Mouse (Mus musculus) MEL-GATA-1-ER (cell line): ENCODE measurements around the gene Vmp1.
A peak's percentile ranks its signal among the peaks of the same experiment; 100 is the strongest.

Experiments
- DNase-seq: peaks from one replicate; pipeline ENCODE4 v3.0.0-alpha.2; 2012; ENCODE audit warnings: low read depth; ENCODE audit errors: extremely low read depth

The Vmp1 gene

DNA sequence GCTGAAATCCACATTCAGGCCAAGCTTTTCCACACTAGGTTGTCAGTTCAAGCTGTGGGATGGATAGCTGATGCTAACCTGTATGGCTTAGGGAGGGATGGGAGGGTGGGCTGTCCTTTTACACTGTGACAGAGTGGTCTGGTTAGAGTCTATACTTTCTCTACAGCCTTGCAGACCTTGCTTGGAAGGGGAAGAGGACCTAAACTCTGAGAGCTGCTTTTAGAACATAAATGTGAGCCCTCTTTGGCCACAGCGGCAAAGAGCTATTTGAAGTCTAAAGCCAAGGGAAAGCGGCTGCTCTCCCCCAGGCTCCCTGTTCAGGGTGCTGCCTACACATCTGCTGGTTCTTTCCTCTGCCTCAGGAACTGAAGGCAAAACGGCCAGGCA lies 98.0 kb downstream of the Vmp1 start:
- DNase-seq = no peak

DNA sequence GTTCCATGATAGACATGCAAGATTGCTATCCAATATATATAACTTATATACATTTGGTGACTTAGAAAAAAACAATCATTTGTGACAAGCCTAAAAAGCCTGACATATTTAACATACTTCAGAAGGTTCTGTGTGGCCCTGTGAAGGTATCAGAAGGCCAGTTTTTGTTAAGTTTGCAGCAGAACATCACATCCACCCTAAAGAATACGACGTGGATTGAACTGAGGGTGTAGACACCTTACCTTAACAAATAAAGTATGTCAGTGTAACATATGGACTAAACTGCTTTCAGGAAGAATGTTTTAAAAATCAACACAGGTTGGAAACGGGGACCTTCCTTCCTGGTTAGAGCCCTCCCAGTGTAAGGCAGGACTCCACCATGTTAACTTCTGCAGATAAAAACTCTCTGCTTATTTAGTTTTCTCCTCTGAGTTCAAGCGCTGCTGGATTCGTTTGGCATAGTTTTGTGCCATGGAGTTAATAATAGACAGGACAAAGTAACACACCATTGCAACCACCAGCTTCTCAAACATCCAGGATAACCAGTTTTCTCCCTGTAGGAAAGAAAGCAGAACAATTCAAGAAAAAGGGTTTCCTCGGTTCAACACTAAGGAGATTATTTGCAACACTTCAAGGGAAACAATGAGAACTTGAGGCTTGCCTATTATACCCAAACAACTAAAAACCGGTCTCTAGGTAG lies 98.6 kb downstream of the Vmp1 start:
- DNase-seq = no peak

DNA sequence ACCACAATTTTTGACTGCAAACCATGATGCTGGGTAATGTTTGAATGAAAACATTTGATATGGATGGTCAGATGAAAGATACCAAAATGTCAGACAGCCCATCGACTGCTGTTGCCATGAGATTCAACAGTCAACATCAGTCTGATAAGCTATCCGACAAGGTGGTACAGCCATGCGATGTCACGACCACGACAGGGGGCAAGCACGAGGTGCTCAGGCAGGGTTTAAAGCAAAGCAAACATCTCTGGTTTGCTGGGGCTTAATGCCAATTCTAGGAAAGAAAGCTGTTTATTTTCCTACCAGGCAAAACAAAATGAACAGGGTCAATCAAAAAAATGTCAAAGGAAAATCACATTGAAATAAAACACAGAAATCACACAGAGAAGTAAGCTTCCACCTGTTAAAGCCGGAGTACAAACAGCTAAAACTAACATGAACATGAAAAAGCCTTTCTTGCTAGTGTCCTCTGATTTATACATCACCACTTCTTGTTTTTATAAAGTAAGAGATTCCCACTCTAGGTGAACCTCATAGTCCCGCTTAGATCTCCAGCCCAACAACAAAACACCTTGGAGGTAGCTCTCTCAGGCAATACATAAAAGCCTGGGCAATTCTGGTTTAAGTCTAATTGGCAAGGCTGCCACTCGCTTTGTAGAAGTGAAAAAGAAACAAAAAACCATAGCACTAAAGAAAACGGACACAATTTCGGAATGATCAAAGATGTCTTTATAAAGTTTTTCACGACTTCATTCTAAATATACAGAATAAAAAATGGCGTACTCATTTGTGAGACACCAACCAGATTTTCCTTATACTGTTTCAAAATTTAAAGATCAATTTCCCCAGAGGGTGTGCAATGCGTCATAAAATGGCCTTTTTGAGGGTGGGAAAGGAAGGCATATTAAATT lies 99.4 kb downstream of the Vmp1 start:
- no peak for DNase-seq

DNA sequence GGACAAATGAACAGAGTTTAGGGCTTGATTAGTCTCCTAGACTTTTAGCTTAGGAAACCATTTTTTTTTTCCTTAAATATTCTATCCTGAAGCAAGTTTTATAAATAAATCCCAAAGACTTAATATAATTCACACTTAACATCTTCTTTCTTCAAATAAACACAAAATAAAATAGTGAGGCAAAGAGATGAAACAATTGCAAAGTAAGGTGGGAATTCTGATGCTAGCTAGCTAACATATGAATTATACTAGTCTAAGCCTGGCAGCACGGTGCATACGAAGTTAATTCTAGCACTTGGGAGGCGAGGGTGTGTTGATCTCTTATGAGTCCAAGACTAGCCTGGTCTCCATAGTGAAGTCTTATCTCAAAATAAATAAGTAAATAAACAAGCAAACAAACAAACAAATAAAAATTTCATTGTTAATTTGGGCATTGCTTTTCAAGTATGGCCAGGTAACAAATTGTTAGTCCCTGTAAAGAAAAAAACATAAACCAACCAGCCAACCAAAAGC lies 100.3 kb downstream of the Vmp1 start:
- DNase-seq = no peak

DNA sequence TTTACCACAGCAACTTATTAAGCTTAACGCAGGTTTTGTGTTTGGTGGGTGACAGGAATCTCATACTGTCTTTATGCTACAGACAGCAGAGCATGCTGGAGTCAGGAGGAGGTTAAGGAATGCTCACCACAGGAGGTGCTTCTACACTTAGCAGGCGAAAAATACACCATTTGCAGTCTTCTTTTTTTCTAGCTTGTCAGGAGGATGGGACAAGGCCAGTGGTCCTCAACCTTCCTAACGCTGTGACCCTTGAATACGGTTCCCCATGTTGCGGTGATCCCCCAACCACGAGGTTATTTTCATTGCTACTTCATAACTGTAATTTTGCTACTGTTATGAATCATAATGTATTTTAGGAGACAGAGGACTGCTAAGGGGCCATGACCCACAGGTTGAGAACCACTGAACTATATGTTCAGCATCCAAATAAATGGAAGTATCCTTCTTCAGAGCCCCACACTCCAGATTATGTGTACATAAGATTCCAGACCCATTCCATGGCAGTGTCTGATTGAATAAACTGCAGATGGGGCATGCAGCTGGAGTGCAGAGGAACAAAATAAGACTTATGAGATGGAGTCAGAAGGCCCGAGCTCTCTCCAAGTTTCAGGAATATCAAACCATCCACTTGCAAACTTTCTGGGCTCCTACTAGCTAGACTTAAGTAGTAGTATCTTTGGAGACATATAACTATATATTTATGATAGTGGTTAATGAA lies 100.9 kb downstream of the Vmp1 start:
- DNase-seq = no peak

DNA sequence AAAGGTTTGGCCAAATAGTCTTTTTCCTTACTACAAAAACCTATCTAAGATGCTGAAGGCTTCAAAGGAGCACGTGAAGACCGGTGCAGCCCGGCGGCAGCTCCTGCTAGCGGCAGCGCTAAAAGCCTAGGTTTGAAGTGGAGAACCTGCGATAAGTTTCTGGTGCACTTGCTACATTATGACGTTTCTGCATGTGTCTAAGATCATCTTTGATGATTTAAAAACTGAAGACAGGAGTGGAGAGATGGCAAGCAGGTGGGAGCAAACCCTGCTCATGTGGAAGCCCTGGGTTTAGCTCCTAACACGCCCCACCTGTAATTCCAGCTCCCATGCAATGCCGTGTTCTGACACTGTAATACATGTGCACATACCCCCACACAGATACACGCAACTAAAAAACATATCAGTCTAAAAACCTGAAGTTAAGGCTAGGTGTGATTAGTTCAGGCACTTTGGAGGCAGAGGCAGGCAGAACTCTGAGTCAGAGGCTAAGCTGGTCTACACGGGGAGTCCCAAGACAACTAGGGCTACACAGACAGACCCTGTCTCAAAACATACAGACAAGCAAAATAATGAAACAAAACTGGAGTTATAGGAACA lies 101.6 kb downstream of the Vmp1 start:
- no peak for DNase-seq

DNA sequence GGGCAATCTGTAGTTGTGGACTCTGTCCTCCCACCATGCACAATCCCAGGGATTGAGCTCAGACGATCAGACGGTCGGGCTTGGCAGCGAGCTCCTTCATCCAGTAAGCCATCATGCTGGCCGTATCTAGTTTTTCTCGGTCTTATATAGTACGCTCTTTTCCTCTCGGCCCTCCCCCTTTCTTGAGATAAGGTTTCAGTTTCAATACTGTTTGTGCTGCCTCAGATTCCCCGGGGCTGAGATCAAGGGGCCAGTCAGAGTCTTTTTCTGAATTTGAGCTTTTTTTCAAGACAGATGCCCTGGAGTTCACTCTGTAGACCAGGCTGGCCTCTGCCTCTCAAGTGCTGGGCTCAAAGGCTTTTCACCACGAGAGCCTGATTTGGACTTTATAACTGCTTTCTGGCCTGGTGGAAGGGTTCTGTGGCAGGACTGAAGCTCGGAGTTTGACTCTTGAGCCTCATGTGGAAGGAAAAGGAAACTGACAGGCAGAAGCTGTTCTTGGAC lies 102.3 kb downstream of the Vmp1 start:
- DNase-seq = peak; percentile 83

DNA sequence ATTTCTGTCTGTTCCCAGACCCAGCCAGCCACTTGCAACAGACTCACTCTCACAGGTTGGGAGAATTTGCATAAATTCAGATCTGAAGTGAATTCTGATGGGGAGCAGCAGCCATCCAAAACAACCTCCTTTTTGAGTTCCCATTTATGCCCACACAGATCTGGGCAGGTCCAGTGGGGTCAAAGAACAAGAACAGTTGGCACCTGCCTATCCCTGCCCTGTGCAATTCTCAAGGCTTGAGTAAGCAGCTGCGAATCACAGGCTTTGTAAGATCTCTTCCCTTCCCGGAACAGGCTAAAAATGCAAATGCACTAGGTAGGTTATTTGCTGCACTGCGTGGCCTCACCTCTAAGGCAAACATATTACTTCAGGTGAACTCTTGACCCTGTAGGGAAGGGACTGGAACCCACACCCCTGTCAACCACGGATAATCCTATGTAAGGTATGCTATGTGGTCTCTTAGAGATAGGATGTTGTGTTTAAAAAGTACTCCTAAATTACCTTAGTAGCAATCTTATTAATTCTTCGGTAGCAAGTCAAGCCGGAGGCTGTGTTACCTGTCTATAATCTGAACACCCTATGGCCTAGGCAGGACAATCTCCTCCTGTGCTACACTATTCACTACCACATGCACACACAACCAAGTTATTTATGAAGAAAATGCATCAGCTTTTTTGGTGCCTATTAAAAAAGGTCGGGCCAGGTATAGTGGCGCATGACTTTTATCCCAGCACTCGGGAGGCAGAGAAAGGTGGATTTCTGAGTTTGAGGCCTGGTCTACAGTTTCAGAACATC lies 103.1 kb downstream of the Vmp1 start:
- no peak for DNase-seq

DNA sequence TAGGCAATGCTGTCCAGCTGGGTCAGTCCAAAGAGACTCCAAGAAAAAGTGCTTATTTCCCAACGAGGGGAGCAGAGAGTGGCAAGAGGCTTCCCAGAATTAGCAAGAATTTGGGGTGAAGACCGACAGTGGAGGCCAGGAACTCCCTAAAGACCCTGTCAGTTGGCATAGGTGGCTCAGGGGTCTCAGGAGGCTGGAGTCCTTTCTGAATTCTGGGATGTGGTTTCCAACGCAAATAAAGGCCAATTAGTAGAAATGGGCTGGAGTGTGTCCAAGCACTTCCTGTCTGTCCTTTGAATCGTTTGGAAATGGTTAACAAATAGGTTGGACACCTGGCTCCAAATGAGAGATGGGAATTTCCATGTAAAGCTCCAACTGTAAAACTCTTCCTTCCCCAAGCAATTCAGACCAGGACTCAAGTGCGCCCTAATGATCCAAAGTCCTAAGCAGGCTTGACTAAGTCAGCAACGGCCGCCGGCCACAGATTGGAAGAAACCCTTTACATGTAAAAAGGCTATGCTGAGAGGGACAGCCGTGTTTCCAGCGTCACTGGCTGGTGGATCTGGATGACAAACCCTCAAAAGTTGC lies 103.8 kb downstream of the Vmp1 start:
- no peak for DNase-seq

DNA sequence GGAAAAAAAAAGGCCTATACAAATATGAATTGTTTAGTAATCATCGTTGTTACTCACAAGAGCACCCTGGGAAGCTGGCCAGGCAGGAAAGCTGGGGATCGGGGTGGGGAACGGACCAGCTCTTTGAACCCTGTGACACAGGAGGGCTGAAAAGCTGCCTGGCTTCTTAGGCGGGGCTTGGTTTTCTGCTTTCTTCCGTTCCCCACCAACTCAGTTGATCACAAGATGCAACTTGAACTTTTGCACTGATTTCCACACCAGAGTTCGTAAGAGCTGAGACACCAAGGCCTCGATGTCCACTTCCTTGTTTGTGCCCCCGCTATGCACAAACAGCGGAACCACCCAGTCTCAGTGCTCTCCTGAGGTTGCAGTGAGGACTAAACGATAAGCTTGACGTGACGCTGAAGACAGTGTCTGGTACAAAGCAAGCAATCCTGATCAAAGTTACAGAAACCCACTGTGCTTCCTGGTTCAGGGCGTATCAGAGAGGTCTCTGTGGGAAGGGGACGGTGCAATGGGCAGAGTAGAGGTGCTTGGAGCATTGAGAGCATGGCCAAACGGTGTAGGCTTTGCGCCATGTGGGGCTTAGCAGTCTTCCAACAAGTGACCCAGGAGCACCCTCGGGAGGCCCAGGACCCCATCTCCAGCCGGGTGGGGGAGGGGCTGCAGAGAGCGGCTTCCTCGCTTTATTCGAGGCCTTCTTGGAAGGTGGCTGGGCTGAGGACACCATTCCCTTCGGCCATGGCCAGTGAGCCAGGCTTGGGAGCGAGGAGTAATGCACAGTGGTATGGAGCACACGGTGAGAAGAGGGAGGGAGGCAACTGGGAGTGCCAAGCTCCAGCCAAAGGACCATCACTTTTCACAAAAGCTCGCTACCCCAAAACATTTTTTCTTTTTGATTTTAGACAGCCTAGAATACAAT lies 104.6 kb downstream of the Vmp1 start:
- DNase-seq = no peak

DNA sequence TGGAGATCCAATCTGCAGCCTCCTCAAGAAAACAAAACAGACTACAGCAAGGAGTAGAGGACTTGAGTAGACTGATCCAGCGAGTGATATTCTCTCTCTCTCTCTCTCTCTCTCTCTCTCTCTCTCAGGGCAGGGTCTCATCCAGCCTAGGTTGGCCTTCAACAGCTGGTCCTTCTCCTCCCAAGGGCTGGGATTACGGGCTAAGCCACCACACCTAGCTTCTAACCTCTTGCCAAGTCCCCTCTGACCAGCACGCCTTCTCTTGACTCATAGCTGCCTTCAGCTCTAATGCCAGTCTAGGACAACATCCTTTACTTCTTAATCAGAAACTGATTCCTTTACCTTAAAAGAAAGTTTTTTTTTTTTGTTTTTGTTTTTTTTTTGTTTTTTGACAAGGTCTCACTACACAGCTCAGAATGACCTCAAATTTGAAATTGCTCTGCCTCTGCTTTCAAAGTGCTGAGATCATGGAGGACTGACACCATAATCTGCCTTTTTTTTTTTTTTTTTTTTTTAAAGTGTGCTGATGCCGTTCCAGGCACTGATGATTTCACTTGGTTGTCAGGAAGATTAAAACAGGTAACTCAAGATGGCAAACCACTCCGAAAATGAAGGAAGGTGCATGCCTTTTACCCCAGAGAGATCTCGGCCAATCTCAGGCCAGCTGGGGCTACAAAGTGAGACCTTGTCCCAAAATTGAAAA lies 105.4 kb downstream of the Vmp1 start:
- DNase-seq = no peak

DNA sequence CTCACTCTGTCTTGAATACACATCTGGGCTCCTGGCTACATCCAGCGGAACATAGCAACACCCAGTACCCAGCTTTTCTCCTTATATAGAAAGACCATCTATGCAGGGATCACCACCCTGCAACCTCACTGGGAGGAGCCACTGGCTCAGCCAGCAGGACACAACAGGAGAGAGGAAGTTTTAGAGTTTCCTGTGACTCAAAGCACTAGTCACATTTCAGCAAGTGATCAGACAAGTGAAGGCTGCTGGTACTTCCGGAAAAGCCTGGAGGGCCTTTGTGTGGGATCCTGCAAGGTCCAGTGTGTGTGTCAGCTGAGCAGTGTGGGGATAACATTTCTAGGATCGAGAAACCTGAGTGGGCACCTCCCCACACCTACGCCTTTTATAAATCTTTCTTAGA lies 106.4 kb downstream of the Vmp1 start:
- no peak for DNase-seq

DNA sequence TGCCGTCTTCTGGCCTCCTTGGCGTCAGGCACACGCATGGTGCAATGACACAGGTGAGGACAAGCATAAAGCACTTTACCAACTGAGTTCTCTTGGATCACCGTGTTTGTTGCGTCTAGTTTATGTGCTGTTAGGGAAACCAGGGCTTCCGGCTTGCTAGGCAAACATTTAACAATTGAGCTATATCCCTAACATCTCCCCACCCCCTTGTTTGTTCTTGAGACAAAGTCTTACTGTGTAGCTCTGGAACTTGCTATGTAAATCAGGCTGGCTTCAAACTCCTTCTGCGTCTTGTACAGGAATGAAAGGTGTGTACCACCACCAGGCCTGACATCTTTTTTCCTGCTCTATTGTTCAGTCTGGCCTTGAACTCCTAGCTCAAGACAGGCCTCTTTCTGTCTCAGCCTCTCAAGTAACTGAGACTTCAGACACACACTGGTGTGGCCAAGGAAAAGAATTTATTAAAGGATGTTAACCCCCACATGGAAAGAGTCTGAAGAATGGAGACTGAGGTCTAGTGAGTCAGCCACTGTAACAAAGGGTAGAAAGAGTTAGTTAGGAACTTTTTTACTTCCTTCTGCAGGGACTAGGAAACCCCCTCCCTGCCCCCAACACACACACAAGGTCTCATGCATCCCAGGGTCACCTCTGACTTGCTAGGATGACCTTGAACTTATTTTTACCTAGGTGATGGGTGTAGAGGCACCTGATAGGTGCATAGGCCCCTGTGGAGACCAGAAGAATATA lies 107.8 kb downstream of the Vmp1 start:
- no peak for DNase-seq

DNA sequence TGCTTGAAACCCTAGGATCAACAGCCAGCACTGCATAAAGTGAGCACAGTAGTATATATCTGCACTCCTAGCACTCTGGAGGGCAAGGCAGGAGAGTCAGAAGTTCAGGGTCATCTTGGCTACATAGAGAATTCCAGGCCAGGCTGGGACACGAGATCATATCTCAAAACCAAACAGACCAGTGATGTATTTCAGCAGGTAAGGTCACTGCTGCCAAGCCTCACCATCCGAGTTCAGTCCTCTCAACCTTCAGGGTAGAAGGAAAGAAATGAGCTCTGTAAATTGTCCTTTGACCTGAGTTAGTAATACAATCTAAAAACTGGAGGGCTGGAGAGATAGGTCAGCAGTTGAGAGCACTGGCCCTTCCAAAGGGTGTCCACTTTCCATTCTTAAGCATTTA lies 109.2 kb downstream of the Vmp1 start:
- DNase-seq = no peak

DNA sequence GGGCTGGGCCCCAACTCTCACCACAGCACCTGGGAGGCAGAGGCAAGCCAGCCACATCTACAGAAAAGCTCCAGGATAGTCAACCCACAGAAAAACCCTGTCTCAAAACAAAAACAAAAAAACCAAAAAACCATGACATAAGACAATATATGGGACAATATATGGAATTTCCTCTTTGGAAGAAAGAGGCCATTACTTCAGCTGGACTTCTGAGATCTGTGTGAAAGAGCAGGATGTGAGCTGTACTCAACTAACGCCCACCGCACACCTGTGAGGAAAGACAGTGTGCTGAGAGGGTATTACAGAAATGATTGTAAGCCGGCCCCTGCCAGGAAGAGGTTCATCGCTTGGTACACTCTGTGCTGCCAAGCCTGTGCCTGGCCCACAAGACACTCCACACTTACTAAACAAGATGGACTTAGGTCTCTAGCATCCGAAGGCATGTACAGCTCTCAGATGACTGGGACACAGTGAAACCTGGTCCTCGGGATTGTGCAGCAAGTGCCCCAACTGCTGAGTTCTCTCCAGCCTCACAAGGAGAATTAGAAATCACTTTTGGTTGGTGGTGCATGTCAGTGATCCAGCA lies 109.9 kb downstream of the Vmp1 start:
- DNase-seq = no peak

DNA sequence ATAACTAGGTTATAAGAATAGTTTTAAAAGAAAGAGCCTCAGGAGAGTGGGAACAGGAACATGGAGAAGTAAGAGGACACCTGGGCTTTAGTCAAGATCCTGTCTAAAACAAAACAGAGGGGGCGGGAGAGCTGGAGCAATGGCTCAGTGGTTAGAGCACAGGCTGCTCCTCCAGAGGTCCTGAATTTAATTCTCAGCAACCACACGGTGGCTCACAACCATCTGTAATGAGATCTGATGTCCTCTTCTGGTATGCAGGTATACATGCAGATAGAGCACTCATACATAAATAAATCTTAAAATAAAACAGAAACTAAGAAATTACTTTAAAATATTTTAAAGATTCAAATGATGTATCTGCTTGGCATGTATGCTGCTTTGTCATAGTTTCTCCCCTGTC lies 111.0 kb downstream of the Vmp1 start:
- no peak for DNase-seq

DNA sequence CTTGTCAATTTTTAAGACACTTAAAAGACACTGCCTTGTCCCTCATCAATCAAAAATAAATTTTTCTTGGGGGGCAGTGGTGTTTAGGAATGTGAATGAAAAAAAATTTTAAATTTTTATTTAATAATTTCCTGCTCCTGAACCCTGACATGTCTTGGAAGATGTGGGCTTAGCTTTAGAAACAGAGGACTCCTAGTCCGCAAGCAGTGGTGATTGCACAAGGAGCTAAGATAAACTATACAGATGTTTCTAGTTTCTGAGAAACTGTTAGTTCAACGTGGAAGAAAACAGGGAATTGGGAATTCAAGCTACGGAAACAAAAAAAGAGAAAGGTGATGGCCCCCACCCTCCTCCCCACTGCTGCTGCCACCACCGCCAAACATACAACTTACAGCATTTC lies 111.8 kb downstream of the Vmp1 start:
- no peak for DNase-seq
